Mouse (Mus musculus) neural tube, embryonic 12.5 days (tissue): Measurements from ENCODE around the gene Cd209a. TPM values are rescaled to one million over a fixed set of nuclear protein-coding genes. Genes with fewer than 3 reads are reported as not detected.
"Not testable (repeated sequence)": the region's sequence is repeated elsewhere in the genome, so short reads cannot be mapped to it uniquely, and the experiment has no call there.

Experiments used
- ATAC-seq: fragments of 200-750 bp; cut with Nextera tagmentation; 2 replicates; pipeline ENCODE4 v1.8.0; 2017; ENCODE audit warnings: low read depth, mild to moderate bottlenecking, moderate TSS enrichment, moderate library complexity; ENCODE audit not compliant: low FRiP score
- H3K27ac ChIP-seq: fragments of 300-500 bp; sonication (generic); 2 replicates; pipeline ENCODE4 v1.5.1; 2016
- H3K27me3 ChIP-seq: fragments of 300-500 bp; sonication (generic); replicated peaks from 2 replicates; pipeline ENCODE4 v1.6.1; 2016; ENCODE audit warnings: mild to moderate bottlenecking
- H3K36me3 ChIP-seq: fragments of 300-500 bp; sonication (generic); 2 replicates; pipeline ENCODE4 v1.6.1; 2016; ENCODE audit warnings: mild to moderate bottlenecking
- H3K4me1 ChIP-seq: fragments of 300-500 bp; sonication (generic); 2 replicates; pipeline ENCODE4 v1.6.1; 2016
- H3K4me2 ChIP-seq: fragments of 300-500 bp; sonication (generic); replicated peaks from 2 replicates; pipeline ENCODE4 v1.6.1; 2016; ENCODE audit warnings: mild to moderate bottlenecking
- H3K4me3 ChIP-seq: fragments of 300-500 bp; sonication (generic); 2 replicates; pipeline ENCODE4 v1.5.1; 2016
- H3K9ac ChIP-seq: fragments of 300-500 bp; sonication (generic); 2 replicates; pipeline ENCODE4 v1.6.1; 2016; ENCODE audit warnings: mild to moderate bottlenecking
- H3K9me3 ChIP-seq: fragments of 300-500 bp; sonication (generic); 2 replicates; pipeline ENCODE4 v1.6.1; 2016; ENCODE audit warnings: mild to moderate bottlenecking
- WGBS: fragments of 180-500 bp; shearing (Covaris S2); methylation state at CpG from one replicate; pipeline ENCODE4 v1.1.7; 2016; 5-methylcytosine and 5-hydroxymethylcytosine counted together
- polyA plus RNA-seq: library from polyadenylated mRNA; unstranded; fragments of >200 nt; fragmentation: Nextera tagmentation; extraction: Ambion mirVana; gene quantifications from 2 replicates; pipeline ENCODE4 v1.2.1, GENCODE M21; 2016

Cd209a gene
- polyA plus RNA-seq: not detected in 2 replicates

DNA sequence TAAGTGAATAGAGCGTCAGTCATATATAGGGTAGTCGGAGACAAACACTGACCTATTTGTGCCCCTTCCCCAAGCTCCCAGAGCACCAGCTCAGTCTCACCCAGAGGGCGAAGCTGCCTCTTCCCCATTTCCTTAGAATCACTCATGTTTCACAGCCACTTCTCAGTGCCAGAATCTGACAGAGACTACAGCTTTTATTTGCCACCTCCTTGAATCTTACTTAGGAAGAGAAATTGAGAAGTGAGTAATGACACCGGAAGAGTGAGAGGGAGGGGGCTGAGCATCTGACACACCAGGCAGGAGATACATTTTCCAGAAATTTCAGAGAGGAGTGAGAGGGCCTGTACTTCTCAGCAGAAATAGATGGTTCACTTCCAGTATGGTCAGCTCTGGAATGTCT lies at the start of gene Cd209a:
Gene Cd209a (minus strand): TSS at position 224 of the 400 bp plus-strand sequence.
- Histone ChIP-seq H3K9ac (no peak within 1 kb of the TSS), H3K4me2 (no peak within 1 kb of the TSS), H3K27me3 (no peaks in the 10 kb centered on the region), H3K36me3 (no peaks in the 10 kb centered on the region), H3K4me1 (no peaks in the 10 kb centered on the region), H3K4me3 (no peak within 1 kb of the TSS), H3K9me3 (0 out of 2 replicates have a peak, but pooled peaks cover 7% of the 10 kb centered on the region), H3K27ac (no peak within 1 kb of the TSS)
- ATAC-seq: no peak
- WGBS: 89% methylated on average over 4 of the region's 4 CpGs

DNA sequence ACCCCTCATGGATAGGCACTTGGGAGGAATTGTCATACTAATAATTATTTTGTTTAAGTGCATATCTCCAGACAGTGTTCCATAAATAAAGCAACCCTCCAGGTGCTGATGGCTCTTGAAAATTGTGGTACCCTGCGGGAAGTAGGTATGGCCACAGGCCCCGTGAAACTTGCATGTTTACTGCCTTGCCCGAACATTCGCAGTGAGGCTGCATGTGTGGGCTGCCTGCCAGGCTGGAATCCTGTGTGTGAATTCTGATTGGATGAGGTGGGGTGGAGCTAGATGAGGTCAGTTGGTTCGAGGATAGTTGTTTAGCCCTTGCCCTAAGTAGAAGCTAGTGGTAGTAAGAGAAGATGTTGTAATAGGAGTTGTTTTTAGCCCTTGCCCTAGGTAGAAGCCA lies 19.9 kb upstream of the Cd209a start:
- H3K4me2 ChIP-seq, H3K4me1 ChIP-seq, H3K27me3 ChIP-seq, H3K4me3 ChIP-seq, ATAC-seq, H3K9ac ChIP-seq, H3K27ac ChIP-seq, H3K36me3 ChIP-seq: not testable (repeated sequence)
- WGBS: 82% methylated on average over 5 of the region's 5 CpGs
- peaks cover 37% of the 10 kb centered on the region for H3K9me3 ChIP-seq

- ATAC-seq: peak; percentile 91
- Histone ChIP-seq H3K4me2 (no peak overlapping the region), H3K27ac (no peak overlapping the region), H3K27me3 (no peaks in the 10 kb centered on the region), H3K9ac (no peak overlapping the region), H3K4me1 (no peaks in the 10 kb centered on the region), H3K36me3 (no peaks in the 10 kb centered on the region), H3K9me3 (0 out of 2 replicates have a peak, but pooled peaks cover 9% of the 10 kb centered on the region), H3K4me3 (no peak overlapping the region)
- 74% methylated on average over 18 of the region's 18 CpGs for WGBS
These were observed 5.6 kb upstream of the Cd209a start for GRCm38 (mm10) chr8:3754261-3754850.

DNA sequence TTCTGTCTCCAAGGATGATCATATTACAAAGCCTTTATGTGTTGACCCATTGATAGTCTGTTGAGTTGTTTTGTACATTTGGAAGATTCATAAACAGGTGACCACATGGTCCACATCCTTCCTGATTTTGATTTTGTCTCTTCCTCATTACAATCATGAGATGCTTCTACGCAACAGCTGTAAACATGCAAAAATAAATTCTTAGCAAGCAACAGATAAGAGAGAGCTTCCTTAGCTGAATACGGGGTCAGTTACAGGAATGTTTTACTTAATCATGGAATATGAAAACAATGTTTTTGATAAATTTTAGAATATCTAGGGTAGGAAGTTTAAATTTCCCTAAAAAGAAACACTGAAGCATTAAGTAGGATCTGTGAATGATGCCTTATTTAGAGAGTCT lies 11.8 kb downstream of the Cd209a start:
- Histone ChIP-seq H3K4me1 (no peaks in the 10 kb centered on the region), H3K27me3 (no peaks in the 10 kb centered on the region), H3K4me2 (no peak overlapping the region), H3K36me3 (no peaks in the 10 kb centered on the region), H3K4me3 (no peak overlapping the region), H3K27ac (no peak overlapping the region), H3K9me3 (0 out of 2 replicates have a peak, but pooled peaks cover 3% of the 10 kb centered on the region), H3K9ac (no peak overlapping the region)
- 94% methylated on average over 2 of the region's 2 CpGs for WGBS
- ATAC-seq: no peak

DNA sequence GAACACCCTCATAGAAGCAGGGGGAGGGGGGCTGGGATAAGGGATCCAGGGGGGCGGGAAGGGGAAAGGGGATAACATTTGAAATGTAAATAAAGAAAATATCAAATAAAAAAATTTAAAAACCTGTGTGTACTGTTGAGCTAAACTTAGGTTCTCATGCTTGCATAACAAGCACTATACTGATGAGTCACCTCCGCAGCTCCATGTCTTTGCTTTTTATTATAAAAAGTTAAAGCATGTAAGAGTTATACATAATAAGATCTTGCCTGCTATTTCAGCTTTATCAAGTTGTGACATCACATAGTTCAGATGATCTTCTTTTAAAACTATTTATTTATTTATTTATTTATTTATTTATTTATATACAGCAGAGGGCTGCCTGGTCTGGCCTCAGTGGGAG lies 13.2 kb downstream of the Cd209a start:
- no peaks in the 10 kb centered on the region for H3K36me3 ChIP-seq
- 97% methylated on average over 2 of the region's 2 CpGs for WGBS
- no peak overlapping the region for H3K4me3 ChIP-seq
- H3K9ac ChIP-seq: no peak overlapping the region
- 0 out of 2 replicates have a peak, but pooled peaks cover 3% of the 10 kb centered on the region for H3K9me3 ChIP-seq
- ATAC-seq: no peak
- no peaks in the 10 kb centered on the region for H3K27me3 ChIP-seq
- H3K27ac ChIP-seq: no peak overlapping the region
- no peak overlapping the region for H3K4me2 ChIP-seq
- H3K4me1 ChIP-seq: no peaks in the 10 kb centered on the region

DNA sequence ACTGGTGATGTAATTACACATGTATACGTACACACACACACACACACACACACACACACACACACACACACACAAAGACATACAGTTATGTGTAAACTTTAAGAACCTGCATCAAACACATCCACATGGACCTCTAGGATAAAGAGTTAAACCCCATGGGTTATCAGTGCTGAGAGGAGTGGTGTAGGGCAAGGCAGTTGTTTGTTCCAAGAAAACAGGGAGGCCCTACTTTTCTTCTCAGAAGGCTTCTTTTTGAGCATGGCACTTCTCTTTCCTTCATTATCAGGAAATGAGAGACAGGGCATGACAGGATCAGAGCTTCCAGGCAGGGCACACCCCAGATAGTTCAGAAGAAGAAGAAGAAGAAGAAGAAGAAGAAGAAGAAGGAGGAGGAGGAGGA lies 14.7 kb downstream of the Cd209a start:
- Histone ChIP-seq H3K9me3 (no peaks in the 10 kb centered on the region), H3K36me3 (no peaks in the 10 kb centered on the region), H3K9ac (no peak overlapping the region), H3K4me1 (no peaks in the 10 kb centered on the region), H3K4me2 (no peak overlapping the region), H3K4me3 (no peak overlapping the region), H3K27me3 (no peaks in the 10 kb centered on the region), H3K27ac (no peak overlapping the region)
- no peak for ATAC-seq
- WGBS: 54% methylated on average over 1 of the region's 1 CpGs

- H3K4me3 ChIP-seq: no peak overlapping the region
- 46% methylated on average over 1 of the region's 1 CpGs for WGBS
- ATAC-seq: no peak
- H3K36me3 ChIP-seq: no peaks in the 10 kb centered on the region
- H3K9me3 ChIP-seq: no peaks in the 10 kb centered on the region
- H3K27ac ChIP-seq: no peak overlapping the region
- H3K4me2 ChIP-seq: no peak overlapping the region
- H3K9ac ChIP-seq: no peak overlapping the region
- H3K27me3 ChIP-seq: no peaks in the 10 kb centered on the region
- no peaks in the 10 kb centered on the region for H3K4me1 ChIP-seq
These were observed 27.7 kb downstream of the Cd209a start for GRCm38 (mm10) chr8:3721041-3721440.

GRCm38 (mm10) chr8:3720551-3720950 lies 28.2 kb downstream of the Cd209a start, which contains the start of gene Clec4g:
Gene Clec4g, minus strand, starts transcription at chr8:3720651.
- H3K4me3 ChIP-seq: no peak within 1 kb of the TSS
- no peak for ATAC-seq
- no peak within 1 kb of the TSS for H3K4me2 ChIP-seq
- no peaks in the 10 kb centered on the region for H3K9me3 ChIP-seq
- no peaks in the 10 kb centered on the region for H3K27me3 ChIP-seq
- no peak within 1 kb of the TSS for H3K27ac ChIP-seq
- H3K9ac ChIP-seq: no peak within 1 kb of the TSS
- H3K36me3 ChIP-seq: no peaks in the 10 kb centered on the region
- no peaks in the 10 kb centered on the region for H3K4me1 ChIP-seq
- 77% methylated on average over 5 of the region's 5 CpGs for WGBS

DNA sequence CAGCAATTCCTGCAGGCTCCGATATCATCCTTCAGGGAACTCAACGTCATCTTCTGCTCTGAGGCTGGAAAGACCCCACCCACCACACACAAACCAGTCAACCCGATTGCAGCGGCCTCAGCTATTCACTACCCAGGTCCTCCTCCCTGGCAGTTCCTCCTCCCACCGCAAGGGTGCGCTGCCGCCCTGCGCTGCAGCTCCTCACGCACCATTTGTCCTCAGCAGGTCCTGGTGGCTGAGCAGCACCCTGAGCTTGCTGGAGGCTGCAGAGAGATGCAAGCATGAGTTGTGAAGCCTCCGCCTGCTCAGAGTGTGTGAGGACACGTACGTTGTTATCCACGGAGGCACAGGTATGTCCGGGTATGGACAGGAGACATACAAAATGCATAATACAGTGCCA lies 30.2 kb downstream of the Cd209a start:
- Histone ChIP-seq H3K9ac (no peak overlapping the region), H3K27ac (no peak overlapping the region), H3K27me3 (no peaks in the 10 kb centered on the region), H3K4me2 (no peak overlapping the region), H3K9me3 (no peaks in the 10 kb centered on the region), H3K4me1 (no peaks in the 10 kb centered on the region), H3K36me3 (no peaks in the 10 kb centered on the region), H3K4me3 (no peak overlapping the region)
- 15% methylated on average over 14 of the region's 14 CpGs for WGBS
- peak; percentile 50; the same call in 1 of the 2 replicates for ATAC-seq

DNA sequence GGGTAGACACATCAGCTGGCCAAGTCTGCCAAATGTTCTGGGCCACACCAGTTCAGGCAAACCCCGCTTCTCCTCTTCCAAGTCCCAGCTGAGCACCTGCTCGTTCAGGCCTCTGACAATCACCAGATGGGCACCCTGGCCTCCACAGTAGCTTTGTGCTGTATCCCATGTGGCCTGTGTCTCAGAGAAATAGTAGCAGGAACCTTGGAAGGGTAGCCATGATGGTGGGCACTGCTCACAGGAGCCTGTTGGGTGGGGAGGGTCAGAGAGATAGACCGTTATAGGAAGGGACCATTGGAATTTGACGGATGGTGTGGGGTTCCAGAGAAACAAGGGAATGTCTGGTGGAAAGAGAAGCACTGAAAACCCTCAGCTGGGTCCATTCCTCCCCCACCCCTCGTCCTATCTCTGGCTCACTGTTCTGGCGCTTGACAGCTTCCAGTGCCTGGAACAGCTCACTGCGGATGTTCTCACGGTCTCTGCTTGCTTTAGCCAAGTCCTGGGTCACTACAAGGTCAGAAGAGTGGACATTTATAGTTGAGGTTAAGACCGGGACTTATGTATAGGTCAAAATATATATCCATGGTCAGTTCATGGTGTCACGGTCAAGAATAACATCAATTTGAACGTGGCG lies 31.3 kb downstream of the Cd209a start:
- Histone ChIP-seq H3K9ac (no peak overlapping the region), H3K36me3 (no peaks in the 10 kb centered on the region), H3K4me3 (no peak overlapping the region), H3K27ac (no peak overlapping the region), H3K4me2 (no peak overlapping the region), H3K27me3 (no peaks in the 10 kb centered on the region), H3K9me3 (no peaks in the 10 kb centered on the region), H3K4me1 (no peaks in the 10 kb centered on the region)
- ATAC-seq: no peak
- 83% methylated on average over 12 of the region's 12 CpGs for WGBS

GRCm38 (mm10) chr8:3711646-3712045 lies 37.1 kb downstream of the Cd209a start:
- Histone ChIP-seq H3K4me1 (no peaks in the 10 kb centered on the region), H3K9me3 (no peaks in the 10 kb centered on the region), H3K27me3 (no peaks in the 10 kb centered on the region), H3K36me3 (no peaks in the 10 kb centered on the region), H3K4me3 (no peak overlapping the region), H3K4me2 (no peak overlapping the region), H3K9ac (no peak overlapping the region), H3K27ac (no peak overlapping the region)
- ATAC-seq: no peak
- WGBS: 57% methylated on average over 2 of the region's 2 CpGs

DNA sequence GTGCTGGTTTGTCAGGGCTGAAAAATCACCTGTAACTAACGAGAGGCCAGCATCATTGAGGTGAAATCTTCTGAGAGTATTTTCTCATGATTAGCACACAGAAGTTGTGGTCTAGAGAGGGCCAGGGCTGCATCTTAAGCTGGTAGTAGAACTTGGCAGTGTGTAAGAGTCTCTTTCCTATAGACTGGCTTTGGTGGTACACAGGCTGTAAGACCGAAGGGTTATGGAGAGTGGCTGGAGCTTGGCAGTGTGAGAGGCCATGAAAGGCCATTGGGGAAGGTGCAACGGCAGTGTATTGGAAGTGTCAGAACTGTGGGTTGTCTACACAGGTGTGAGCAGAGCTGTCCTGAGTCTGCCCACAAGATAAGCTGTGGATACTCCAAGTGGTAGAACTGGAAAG lies 38.5 kb downstream of the Cd209a start:
- Histone ChIP-seq H3K27me3 (no peaks in the 10 kb centered on the region), H3K4me3 (no peak overlapping the region), H3K9me3 (no peaks in the 10 kb centered on the region), H3K36me3 (no peaks in the 10 kb centered on the region), H3K4me1 (no peaks in the 10 kb centered on the region), H3K4me2 (no peak overlapping the region), H3K27ac (no peak overlapping the region), H3K9ac (no peak overlapping the region)
- WGBS: 86% methylated on average over 3 of the region's 3 CpGs
- no peak for ATAC-seq

GRCm38 (mm10) chr8:3707611-3708010 lies 41.2 kb downstream of the Cd209a start:
- H3K4me2 ChIP-seq: no peak overlapping the region
- H3K4me3 ChIP-seq: no peak overlapping the region

More at GRCm38 (mm10) chr8:3707611-3708010, 41.2 kb downstream of the Cd209a start:
- no peak for ATAC-seq
- H3K9me3 ChIP-seq: no peaks in the 10 kb centered on the region
- H3K36me3 ChIP-seq: no peaks in the 10 kb centered on the region
- no peak overlapping the region for H3K27ac ChIP-seq
- H3K27me3 ChIP-seq: no peaks in the 10 kb centered on the region
- no peak overlapping the region for H3K9ac ChIP-seq
- H3K4me1 ChIP-seq: no peaks in the 10 kb centered on the region
- WGBS: 76% methylated on average over 7 of the region's 7 CpGs
